Mouse (Mus musculus): ENCODE data around the gene Tjp1. TPM values are rescaled to one million over a fixed set of nuclear protein-coding genes. Genes with fewer than 3 reads are reported as not detected.

The Tjp1 gene
- polyA plus RNA-seq, 1 experiment from 2014 or later = 33.9 TPM

Other genes starting within 250 kb of the Tjp1 start
- 11.6 and 11.8 TPM in 2 replicates for gene Tarsl2, start 117.1 kb upstream of the Tjp1 start, polyA plus RNA-seq (2016; fragmentation: Nextera tagmentation; extraction: Ambion mirVana)
- gene Tm2d3, start 163.4 kb upstream of the Tjp1 start, polyA plus RNA-seq (2016; fragmentation: Nextera tagmentation; extraction: Ambion mirVana) = 67.0 and 71.1 TPM in 2 replicates

Data from midbrain, embryonic 12.5 days (tissue).